Mouse (Mus musculus): Measurements from ENCODE around the gene 4930469K13Rik.

The 4930469K13Rik gene

GRCm38 (mm10) chr11:33938561-33939274, 159.6 kb downstream of the 4930469K13Rik start:
- DNase-seq (ENCODE audit: low spot score), result peak; percentile 91

GRCm38 (mm10) chr11:33937641-33938040, 160.7 kb downstream of the 4930469K13Rik start:
- DNase-seq (ENCODE audit: low spot score), result no peak

- DNase-seq (ENCODE audit: low spot score), result peak; percentile 52
These were observed 164.1 kb downstream of the 4930469K13Rik start for GRCm38 (mm10) chr11:33934286-33934685.

GRCm38 (mm10) chr11:33932386-33933111, 165.8 kb downstream of the 4930469K13Rik start:
- DNase-seq (ENCODE audit: low spot score), result peak; percentile 34

- DNase-seq (ENCODE audit: low spot score), result peak; percentile 73
These were observed 166.4 kb downstream of the 4930469K13Rik start for GRCm38 (mm10) chr11:33931836-33932385.

GRCm38 (mm10) chr11:33929412-33929811, 168.9 kb downstream of the 4930469K13Rik start:
- no peak for DNase-seq (ENCODE audit: low spot score)

GRCm38 (mm10) chr11:33928658-33929057, 169.7 kb downstream of the 4930469K13Rik start:
- DNase-seq (ENCODE audit: low spot score), result peak; percentile 46

- no peak for DNase-seq (ENCODE audit: low spot score)
These were observed 170.5 kb downstream of the 4930469K13Rik start for GRCm38 (mm10) chr11:33927836-33928235.

- DNase-seq (ENCODE audit: low spot score), result no peak
These were observed 171.0 kb downstream of the 4930469K13Rik start for GRCm38 (mm10) chr11:33927321-33927720.

- DNase-seq (ENCODE audit: low spot score), result no peak
These were observed 171.8 kb downstream of the 4930469K13Rik start for GRCm38 (mm10) chr11:33926551-33926950.

- DNase-seq (ENCODE audit: low spot score), result no peak
These were observed 172.6 kb downstream of the 4930469K13Rik start for GRCm38 (mm10) chr11:33925778-33926177.

All from T-cell, adult 2 months (primary cell).